Mouse (Mus musculus) forebrain, embryonic 16.5 days (tissue): ENCODE results near the gene Tubb4b. TPM values are rescaled to one million over a fixed set of nuclear protein-coding genes. Genes with fewer than 3 reads are reported as not detected.

Experiments
- ATAC-seq: fragments of 200-750 bp; cut with Nextera tagmentation; 2 replicates; pipeline ENCODE4 v1.8.0; 2017; ENCODE audit warnings: mild to moderate bottlenecking, moderate library complexity
- H3K27ac ChIP-seq: fragments of 300-500 bp; sonication (generic); 2 replicates; pipeline ENCODE4 v1.5.1; 2014; ENCODE audit warnings: low read length, control low read depth
- H3K27me3 ChIP-seq: fragments of 300-500 bp; sonication (generic); replicated peaks from 2 replicates; pipeline ENCODE4 v1.6.1; 2014; ENCODE audit warnings: low read length; ENCODE audit not compliant: control insufficient read depth, insufficient read depth
- H3K36me3 ChIP-seq: fragments of 300-500 bp; sonication (generic); 2 replicates; pipeline ENCODE4 v1.6.1; 2014; ENCODE audit not compliant: control insufficient read depth, insufficient read depth
- H3K4me1 ChIP-seq: fragments of 300-500 bp; sonication (generic); replicated peaks from 2 replicates; pipeline ENCODE4 v1.6.1; 2014; ENCODE audit warnings: low read length; ENCODE audit not compliant: control insufficient read depth, insufficient read depth
- H3K4me2 ChIP-seq: fragments of 300-500 bp; sonication (generic); 2 replicates; pipeline ENCODE4 v1.6.1; 2014; ENCODE audit warnings: mild to moderate bottlenecking, low read length, control low read depth
- H3K4me3 ChIP-seq: fragments of 300-500 bp; sonication (generic); replicated peaks from 2 replicates; pipeline ENCODE4 v1.5.1; 2014; ENCODE audit warnings: mild to moderate bottlenecking, low read length, control low read depth
- H3K9ac ChIP-seq: fragments of 300-500 bp; sonication (generic); replicated peaks from 2 replicates; pipeline ENCODE4 v1.6.1; 2014; ENCODE audit warnings: low read depth, low read length, control low read depth
- H3K9me3 ChIP-seq: fragments of 300-500 bp; sonication (generic); 2 replicates; pipeline ENCODE4 v1.6.1; 2016; ENCODE audit warnings: low read length; ENCODE audit not compliant: control insufficient read depth
- WGBS: fragments of 180-500 bp; shearing (Covaris S2); extraction: QIAGEN DNeasy Blood & Tissue Kit; methylation state at CpG from one replicate; pipeline ENCODE4 v1.1.7; 2014; 5-methylcytosine and 5-hydroxymethylcytosine counted together
- polyA plus RNA-seq: library from polyadenylated mRNA; unstranded; fragments of >200 nt; fragmentation: Nextera tagmentation; extraction: Ambion mirVana; gene quantifications from 2 replicates; pipeline ENCODE4 v1.2.1, GENCODE M21; 2015

The Tubb4b gene
- polyA plus RNA-seq, 1 experiment from 2014 or later = 394 TPM

DNA sequence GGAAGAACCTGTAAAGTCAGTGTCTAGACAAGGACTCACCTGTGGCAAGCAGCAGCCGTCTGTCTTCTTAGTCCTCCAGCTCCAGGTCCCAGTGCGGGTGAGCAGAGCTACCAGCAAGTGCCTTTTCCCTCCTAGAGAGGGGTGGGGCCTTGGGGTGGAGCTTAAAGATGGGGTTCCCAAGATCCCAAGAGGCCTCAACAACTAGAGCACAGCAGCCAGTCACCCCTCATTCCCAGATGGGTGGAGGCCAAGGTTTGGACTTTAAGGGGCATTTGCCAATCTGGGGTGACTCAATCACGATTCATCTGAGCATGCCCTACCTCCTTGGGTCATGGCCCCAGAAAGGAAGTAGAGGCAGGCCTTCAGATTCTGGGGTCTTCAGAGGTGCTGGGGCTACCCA is 15.3 kb upstream of the Tubb4b start:
- Histone ChIP-seq H3K4me2 (no peak overlapping the region), H3K4me3 (no peak overlapping the region), H3K9ac (no peak overlapping the region), H3K27me3 (no peaks in the 10 kb centered on the region), H3K36me3 (no peaks in the 10 kb centered on the region), H3K27ac (no peak overlapping the region), H3K9me3 (no peaks in the 10 kb centered on the region), H3K4me1 (peaks cover 30% of the 10 kb centered on the region)
- 89% methylated on average over 3 of the region's 3 CpGs for WGBS
- ATAC-seq = no peak

DNA sequence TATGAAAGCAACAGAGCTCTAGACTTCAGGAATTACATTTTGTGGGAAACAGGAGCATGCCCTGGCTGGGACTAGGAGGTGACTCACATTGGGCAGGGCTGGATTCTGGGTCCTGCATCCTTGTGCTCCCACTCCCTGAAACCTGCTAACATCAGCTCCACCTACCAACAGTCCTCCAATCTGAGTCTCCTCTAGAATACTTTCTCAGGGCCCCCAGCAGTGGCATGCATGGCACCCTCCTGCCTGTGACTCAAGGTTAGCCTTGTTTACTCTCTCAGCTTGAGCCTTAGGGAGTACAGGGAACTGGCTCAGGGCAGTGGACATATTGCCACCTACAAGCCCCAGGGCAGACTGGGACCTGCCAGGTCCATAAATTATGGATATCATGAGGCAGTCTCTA is 13.6 kb upstream of the Tubb4b start:
- H3K9ac ChIP-seq = no peak overlapping the region
- no peak overlapping the region for H3K4me3 ChIP-seq
- H3K4me1 ChIP-seq = peaks cover 23% of the 10 kb centered on the region
- no peak overlapping the region for H3K4me2 ChIP-seq
- no peak for ATAC-seq
- no peaks in the 10 kb centered on the region for H3K36me3 ChIP-seq
- H3K27me3 ChIP-seq = peaks cover 2% of the 10 kb centered on the region; the same call in 1 of the 2 replicates
- H3K9me3 ChIP-seq = no peaks in the 10 kb centered on the region
- H3K27ac ChIP-seq = no peak overlapping the region

DNA sequence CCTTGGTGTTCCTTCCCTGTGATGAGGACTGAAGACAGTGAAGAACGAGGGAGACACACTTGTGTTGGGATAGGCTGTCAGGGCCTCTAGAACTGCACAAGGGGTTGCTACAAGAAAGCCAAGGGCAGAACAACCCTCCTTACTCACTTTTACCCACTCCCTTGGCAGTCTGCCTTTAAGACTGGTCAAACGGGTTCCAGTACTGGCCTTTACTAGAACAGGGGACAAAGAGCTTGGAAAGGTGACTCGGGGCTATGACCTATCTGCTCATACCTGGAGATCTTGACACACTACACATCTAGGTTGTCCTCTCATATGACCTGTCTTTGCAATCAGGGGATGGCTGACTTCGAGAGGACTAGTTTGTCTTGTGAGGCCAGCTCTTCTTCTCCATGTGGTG is 13.0 kb upstream of the Tubb4b start:
- Histone ChIP-seq H3K9me3 (no peaks in the 10 kb centered on the region), H3K9ac (no peak overlapping the region), H3K4me1 (peaks cover 17% of the 10 kb centered on the region), H3K27me3 (peaks cover 2% of the 10 kb centered on the region; the same call in 1 of the 2 replicates), H3K4me3 (no peak overlapping the region), H3K4me2 (no peak overlapping the region), H3K27ac (no peak overlapping the region), H3K36me3 (no peaks in the 10 kb centered on the region)
- ATAC-seq = no peak
- 74% methylated on average over 4 of the region's 4 CpGs for WGBS

DNA sequence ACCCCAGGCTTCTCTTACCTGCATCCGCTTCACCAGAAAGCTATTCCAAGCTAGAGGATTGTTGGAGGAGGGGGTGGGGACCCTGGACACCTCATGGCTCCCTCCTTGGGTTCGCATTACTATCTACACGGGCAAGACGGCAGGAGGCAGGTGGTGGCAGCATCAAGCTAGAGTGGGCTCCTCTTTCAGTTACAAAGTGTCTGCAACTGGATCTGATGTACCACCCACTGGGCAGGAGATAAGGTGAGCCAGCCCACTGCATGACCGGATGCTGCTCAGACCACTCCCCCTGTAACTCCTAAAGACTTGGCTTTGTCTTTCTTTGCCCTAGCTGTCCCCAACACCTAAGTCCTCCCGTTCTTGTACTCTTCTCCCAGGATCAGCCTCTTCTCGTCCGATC is 12.1 kb upstream of the Tubb4b start, which contains the start of gene Rnf224:
TSS of gene Rnf224 (minus strand) at position 174 of the 400 bp plus-strand sequence.
- Histone ChIP-seq H3K4me3 (no peak within 1 kb of the TSS), H3K9ac (no peak within 1 kb of the TSS), H3K27ac (no peak within 1 kb of the TSS), H3K4me2 (no peak within 1 kb of the TSS), H3K9me3 (no peaks in the 10 kb centered on the region), H3K4me1 (peaks cover 15% of the 10 kb centered on the region), H3K27me3 (peaks cover 2% of the 10 kb centered on the region; the same call in 1 of the 2 replicates), H3K36me3 (no peaks in the 10 kb centered on the region)
- ATAC-seq = no peak
- 44% methylated on average over 8 of the region's 8 CpGs for WGBS

DNA sequence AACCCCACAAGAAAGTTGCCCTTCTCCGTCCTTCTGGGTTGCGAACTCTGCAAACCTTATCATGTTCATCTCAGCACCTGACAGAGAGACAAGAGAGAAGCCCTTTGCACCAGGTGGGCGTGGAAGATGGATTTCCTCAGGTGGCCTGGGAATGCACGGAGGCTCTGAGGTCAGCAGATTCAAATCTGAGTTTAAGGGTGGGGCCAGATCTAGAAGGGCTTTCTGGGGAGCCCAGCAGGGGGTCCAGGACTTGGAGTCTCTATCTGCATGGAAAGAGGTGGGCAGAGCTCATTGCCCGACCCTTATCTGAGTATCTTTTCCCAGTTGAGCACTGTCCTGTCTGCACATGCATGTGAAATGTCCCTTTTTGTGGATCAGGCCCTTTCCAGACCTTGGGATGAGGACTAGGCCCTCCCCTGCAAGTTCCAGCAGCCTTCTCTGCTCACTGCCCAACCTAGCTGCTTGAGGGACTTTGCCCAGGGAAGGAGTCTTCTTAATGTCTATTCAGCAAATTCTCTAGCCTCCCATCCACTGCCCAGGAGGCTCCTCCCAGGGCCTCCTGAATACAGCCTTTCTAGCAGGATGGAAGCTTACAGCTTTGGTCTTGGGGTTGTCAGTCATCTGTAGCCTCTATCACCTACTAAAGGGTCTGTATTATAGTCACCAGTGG is 10.2 kb upstream of the Tubb4b start:
- no peak overlapping the region for H3K9ac ChIP-seq
- no peak overlapping the region for H3K4me2 ChIP-seq
- peaks cover 2% of the 10 kb centered on the region; the same call in 1 of the 2 replicates for H3K27me3 ChIP-seq
- no peaks in the 10 kb centered on the region for H3K9me3 ChIP-seq
- 78% methylated on average over 5 of the region's 5 CpGs for WGBS
- H3K4me1 ChIP-seq = no peaks in the 10 kb centered on the region
- H3K36me3 ChIP-seq = no peaks in the 10 kb centered on the region
- no peak overlapping the region for H3K27ac ChIP-seq
- ATAC-seq = no peak
- no peak overlapping the region for H3K4me3 ChIP-seq

DNA sequence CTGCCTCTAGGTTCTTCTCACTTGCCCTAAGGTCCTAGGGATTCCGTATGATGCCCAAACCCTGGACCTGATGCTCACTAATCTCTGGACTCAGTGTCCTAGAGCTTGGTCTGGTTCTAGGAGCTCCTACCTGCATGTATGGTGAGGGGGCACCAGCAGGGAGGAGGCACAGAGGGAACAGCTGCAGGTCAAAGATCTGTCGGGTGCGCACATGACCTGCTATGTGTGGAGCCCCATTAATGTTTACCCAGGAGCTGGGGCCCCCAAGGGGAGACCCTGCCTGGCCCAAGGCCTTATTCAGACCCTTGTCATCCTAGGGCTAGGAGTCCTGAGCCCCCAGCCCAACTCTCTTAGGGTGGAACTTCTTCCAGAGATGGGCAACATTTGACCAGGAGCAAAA is 9.5 kb upstream of the Tubb4b start, which contains the start of gene Slc34a3:
TSS of gene Slc34a3 (minus strand) at position 315 of the 400 bp plus-strand sequence.
- Histone ChIP-seq H3K27me3 (peaks cover 2% of the 10 kb centered on the region; the same call in 1 of the 2 replicates), H3K27ac (no peak within 1 kb of the TSS)
- 92% methylated on average over 3 of the region's 3 CpGs for WGBS

DNA sequence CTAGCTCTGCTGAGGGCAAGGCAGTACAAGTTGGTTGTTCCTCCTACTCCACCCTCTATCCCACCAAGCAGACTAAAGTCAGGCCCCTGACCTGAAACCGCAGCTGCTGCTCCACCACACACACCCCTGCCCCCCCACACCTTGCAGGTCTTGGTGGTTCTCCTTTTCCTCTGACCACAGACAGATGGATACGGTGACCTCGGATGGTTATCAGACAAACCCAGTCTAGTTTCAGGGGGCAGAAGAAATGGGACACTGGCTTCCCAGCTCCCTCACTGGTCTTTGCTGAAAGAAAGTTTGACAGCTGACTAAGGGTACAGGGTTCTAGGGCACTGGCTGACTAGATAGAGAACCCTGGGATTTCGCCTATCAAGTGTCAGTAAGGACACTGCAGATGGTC is 8.9 kb upstream of the Tubb4b start:
- H3K27me3 ChIP-seq = peaks cover 2% of the 10 kb centered on the region; the same call in 1 of the 2 replicates
- ATAC-seq = no peak
- 76% methylated on average over 4 of the region's 4 CpGs for WGBS
- no peak overlapping the region for H3K9ac ChIP-seq
- no peak overlapping the region for H3K27ac ChIP-seq
- H3K4me2 ChIP-seq = no peak overlapping the region
- H3K9me3 ChIP-seq = no peaks in the 10 kb centered on the region
- H3K4me3 ChIP-seq = no peak overlapping the region
- H3K4me1 ChIP-seq = 0 out of 2 replicates have a peak, but pooled peaks cover 3% of the 10 kb centered on the region
- H3K36me3 ChIP-seq = no peaks in the 10 kb centered on the region

More for the DNA sequence above, 9.5 kb upstream of the Tubb4b start, which contains the start of gene Slc34a3:
- H3K9me3 ChIP-seq = no peaks in the 10 kb centered on the region
- no peak within 1 kb of the TSS for H3K4me3 ChIP-seq
- no peak within 1 kb of the TSS for H3K9ac ChIP-seq
- ATAC-seq = no peak
- H3K4me2 ChIP-seq = no peak within 1 kb of the TSS
- no peaks in the 10 kb centered on the region for H3K4me1 ChIP-seq
- no peaks in the 10 kb centered on the region for H3K36me3 ChIP-seq

DNA sequence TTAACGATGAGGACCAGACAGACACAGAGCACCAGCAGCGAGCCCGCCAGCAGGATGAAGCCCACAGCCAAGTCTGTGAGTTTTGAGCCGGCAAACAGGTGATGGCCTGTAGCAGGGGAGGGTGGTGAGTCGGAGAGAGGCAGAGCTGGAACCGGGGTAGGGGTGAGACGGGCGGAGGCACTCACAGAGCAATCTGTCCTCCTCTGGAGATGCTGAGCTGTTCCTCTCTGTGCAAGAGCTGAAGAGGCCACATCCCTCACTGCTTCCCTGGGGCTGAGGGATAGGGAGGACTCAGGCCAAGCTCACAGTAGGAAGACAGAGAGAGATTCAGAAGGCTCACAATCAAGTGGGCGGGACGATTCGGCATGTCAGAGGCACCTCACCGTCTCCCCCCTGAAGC is 6.5 kb upstream of the Tubb4b start:
- no peaks in the 10 kb centered on the region for H3K36me3 ChIP-seq
- H3K27ac ChIP-seq = no peak overlapping the region

DNA sequence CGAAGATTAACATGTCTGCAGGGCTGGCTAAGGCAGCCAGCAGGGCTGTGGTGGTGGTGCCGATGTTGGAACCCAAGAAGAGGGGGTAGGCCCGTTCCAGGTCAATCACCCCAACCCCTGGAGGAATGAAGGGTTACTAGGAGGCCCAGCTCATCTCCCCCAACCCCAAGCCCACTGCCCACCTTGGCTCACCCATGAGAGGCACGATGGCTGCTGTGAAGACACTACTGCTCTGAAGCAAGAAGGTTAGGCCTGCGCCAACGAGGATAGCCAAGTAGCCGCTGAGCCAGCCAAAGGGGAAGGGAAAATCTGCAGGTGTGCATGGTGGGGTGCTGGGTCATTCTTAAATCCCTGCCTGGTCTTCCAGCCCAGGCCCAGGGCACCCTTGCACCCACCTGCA is 6.1 kb upstream of the Tubb4b start:
- H3K4me2 ChIP-seq = no peak overlapping the region
- no peak overlapping the region for H3K4me3 ChIP-seq
- peaks cover 2% of the 10 kb centered on the region; the same call in 1 of the 2 replicates for H3K27me3 ChIP-seq
- ATAC-seq = no peak
- H3K27ac ChIP-seq = no peak overlapping the region
- WGBS = 83% methylated on average over 7 of the region's 7 CpGs
- no peak overlapping the region for H3K9ac ChIP-seq
- peaks cover 5% of the 10 kb centered on the region for H3K4me1 ChIP-seq
- H3K9me3 ChIP-seq = no peaks in the 10 kb centered on the region
- no peaks in the 10 kb centered on the region for H3K36me3 ChIP-seq

More for the DNA sequence above, 6.5 kb upstream of the Tubb4b start:
- Histone ChIP-seq H3K27me3 (peaks cover 2% of the 10 kb centered on the region; the same call in 1 of the 2 replicates), H3K9me3 (no peaks in the 10 kb centered on the region), H3K4me3 (no peak overlapping the region), H3K4me2 (no peak overlapping the region), H3K4me1 (0 out of 2 replicates have a peak, but pooled peaks cover 3% of the 10 kb centered on the region), H3K9ac (no peak overlapping the region)
- WGBS = 49% methylated on average over 12 of the region's 12 CpGs
- no peak for ATAC-seq
